Mouse (Mus musculus) heart, postnatal 0 days (tissue): ENCODE results near the gene Ubl7.

Experiments used
- CTCF ChIP-seq: IDR thresholded peaks from 2 replicates; pipeline ENCODE4 v1.5.1; 2016; ENCODE audit warnings: antibody characterized with exemption, control low read depth, low read depth
- EP300 ChIP-seq: IDR thresholded peaks from 2 replicates; pipeline ENCODE4 v1.6.1; 2016; ENCODE audit warnings: antibody characterized with exemption, low read depth

DNA sequence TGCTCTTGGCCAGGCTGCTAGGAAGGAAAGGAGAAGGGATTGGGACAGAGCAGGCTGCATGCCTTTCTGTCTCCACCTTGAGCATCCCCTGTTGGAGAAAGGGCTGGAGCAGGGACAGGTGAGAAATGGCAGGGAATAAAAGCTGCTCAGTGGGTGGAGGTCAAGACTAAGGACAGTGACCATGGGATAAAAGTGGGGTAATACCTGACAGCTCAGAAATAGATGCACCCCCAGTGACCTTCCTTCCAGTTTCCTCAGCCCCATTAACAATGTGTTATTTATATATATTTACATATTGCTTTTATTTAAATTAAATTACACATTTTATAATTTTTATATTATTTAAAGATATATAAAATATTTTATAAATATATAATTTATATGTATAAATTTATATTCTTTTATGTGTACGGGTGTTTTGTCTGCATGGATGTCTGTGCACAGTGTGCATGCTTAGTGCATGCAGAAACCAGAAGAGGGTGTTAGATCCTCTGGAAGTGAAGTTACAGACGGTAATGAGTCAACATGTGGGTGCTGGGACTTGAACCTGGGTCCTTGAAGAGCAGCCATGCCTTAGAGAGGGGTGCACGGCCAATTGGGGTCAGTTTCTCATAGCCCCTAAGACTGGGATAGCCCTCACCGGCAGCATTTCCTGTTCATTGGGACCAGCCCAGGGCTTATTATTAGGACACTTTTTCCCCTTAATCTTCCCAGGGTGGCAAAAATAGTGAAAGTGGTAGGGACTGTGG, 52.6 kb downstream of the Ubl7 start:
- no peak for TF ChIP-seq CTCF
- no peak for TF ChIP-seq EP300
